Mouse (Mus musculus): ENCODE results near the gene Pck1.

- TF ChIP-seq CTCF (IDR thresholded peaks at IDR 0.05; ENCODE audit: control insufficient read depth, insufficient read depth, insufficient read length) (no peak), MAX (IDR thresholded peaks at IDR 0.05) (no peak), CEBPB (IDR thresholded peaks at IDR 0.05; ENCODE audit: low read depth) (no peak), MYOG (IDR thresholded peaks at IDR 0.05; ENCODE audit: control insufficient read depth, extremely low read depth, insufficient read length) (no peak)
Observed at GRCm38 (mm10) chr2:173145808-173146207, 7.0 kb upstream of the Pck1 start.
